Mouse (Mus musculus) midbrain, embryonic 14.5 days (tissue): ENCODE measurements around the gene P2rx5. TPM values are rescaled to one million over a fixed set of nuclear protein-coding genes. Genes with fewer than 3 reads are reported as not detected.

Source experiments
- ATAC-seq: fragments of 200-750 bp; cut with Nextera tagmentation; 2 replicates; pipeline ENCODE4 v1.8.0; 2017; ENCODE audit warnings: moderate number of reproducible peaks, moderate library complexity; ENCODE audit not compliant: low FRiP score, low TSS enrichment
- DNase-seq: peaks from one replicate; pipeline ENCODE4 v3.0.0-alpha.2; 2015
- H3K27ac ChIP-seq: fragments of 300-500 bp; sonication (generic); replicated peaks from 2 replicates; pipeline ENCODE4 v1.5.1; 2014; ENCODE audit warnings: mild to moderate bottlenecking, low read depth, low read length, moderate library complexity
- H3K27me3 ChIP-seq: fragments of 300-500 bp; sonication (generic); 2 replicates; pipeline ENCODE4 v1.6.1; 2014; ENCODE audit warnings: low read length, control low read depth, mixed read lengths; ENCODE audit not compliant: control insufficient read depth, insufficient read depth
- H3K36me3 ChIP-seq: fragments of 300-500 bp; sonication (generic); 2 replicates; pipeline ENCODE4 v1.6.1; 2014; ENCODE audit warnings: low read length, control low read depth; ENCODE audit not compliant: control insufficient read depth, insufficient read depth
- H3K4me1 ChIP-seq: fragments of 300-500 bp; sonication (generic); 2 replicates; pipeline ENCODE4 v1.6.1; 2014; ENCODE audit warnings: mild to moderate bottlenecking, antibody characterized with exemption, low read length, control low read depth; ENCODE audit not compliant: control insufficient read depth, insufficient read depth
- H3K4me2 ChIP-seq: fragments of 300-500 bp; sonication (generic); 2 replicates; pipeline ENCODE4 v1.6.1; 2014; ENCODE audit warnings: mild to moderate bottlenecking, low read length, moderate library complexity
- H3K4me3 ChIP-seq: fragments of 300-500 bp; sonication (generic); replicated peaks from 2 replicates; pipeline ENCODE4 v1.5.1; 2014; ENCODE audit warnings: low read depth, low read length
- H3K9ac ChIP-seq: fragments of 300-500 bp; sonication (generic); replicated peaks from 2 replicates; pipeline ENCODE4 v1.6.1; 2014; ENCODE audit warnings: mild to moderate bottlenecking, low read length, moderate library complexity
- H3K9me3 ChIP-seq: fragments of 300-500 bp; sonication (generic); 2 replicates; pipeline ENCODE4 v1.6.1; 2016; ENCODE audit warnings: low read length, control low read depth, mixed read lengths; ENCODE audit not compliant: control insufficient read depth
- WGBS: fragments of 180-500 bp; shearing (Covaris S2); extraction: QIAGEN DNeasy Blood & Tissue Kit; methylation state at CpG from one replicate; pipeline ENCODE4 v1.1.7; 2014; 5-methylcytosine and 5-hydroxymethylcytosine counted together
- polyA plus RNA-seq: library from polyadenylated mRNA; unstranded; fragments of >200 nt; fragmentation: Nextera tagmentation; extraction: Ambion mirVana; gene quantifications from 2 replicates; pipeline ENCODE4 v1.2.1, GENCODE M21; 2014

Gene P2rx5
- 0.12 TPM in 1 of 2 replicates, not detected in the other for polyA plus RNA-seq

GRCm38 (mm10) chr11:73159957-73160810 lies at the start of gene P2rx5:
P2rx5 (plus strand) TSS chr11:73160421.
- ATAC-seq (peak; percentile 40), DNase-seq (peak; percentile 63)

GRCm38 (mm10) chr11:73111414-73111813 lies 48.8 kb upstream of the P2rx5 start:
- H3K27me3 ChIP-seq, result no peaks in the 10 kb centered on the region
- no peaks in the 10 kb centered on the region for H3K4me1 ChIP-seq
- WGBS, result 71% methylated on average over 6 of the region's 6 CpGs
- no peak overlapping the region for H3K27ac ChIP-seq
- H3K4me3 ChIP-seq, result no peak overlapping the region
- H3K9me3 ChIP-seq, result no peaks in the 10 kb centered on the region
- H3K36me3 ChIP-seq, result no peaks in the 10 kb centered on the region
- H3K4me2 ChIP-seq, result no peak overlapping the region
- no peak for ATAC-seq
- no peak overlapping the region for H3K9ac ChIP-seq
- DNase-seq, result no peak

More at GRCm38 (mm10) chr11:73159957-73160810, at the start of gene P2rx5:
- Histone ChIP-seq H3K9ac (peak within 1 kb of the TSS; percentile 43; the same call in 1 of the 2 replicates), H3K9me3 (no peaks in the 10 kb centered on the region), H3K27ac (no peak within 1 kb of the TSS; the same call in 1 of the 2 replicates), H3K4me3 (peak within 1 kb of the TSS; percentile 38), H3K4me2 (peak within 1 kb of the TSS; percentile 68), H3K4me1 (no peaks in the 10 kb centered on the region; the same call in 1 of the 2 replicates), H3K27me3 (peaks cover 19% of the 10 kb centered on the region), H3K36me3 (no peaks in the 10 kb centered on the region)
- WGBS, result 3% methylated on average over 49 of the region's 49 CpGs

GRCm38 (mm10) chr11:73126495-73126894 lies 33.7 kb upstream of the P2rx5 start:
- H3K4me3 ChIP-seq, result no peak overlapping the region
- H3K4me1 ChIP-seq, result no peaks in the 10 kb centered on the region
- no peak overlapping the region for H3K27ac ChIP-seq
- WGBS, result 88% methylated on average over 6 of the region's 6 CpGs
- H3K27me3 ChIP-seq, result no peaks in the 10 kb centered on the region
- no peaks in the 10 kb centered on the region for H3K9me3 ChIP-seq
- H3K36me3 ChIP-seq, result no peaks in the 10 kb centered on the region
- ATAC-seq (no peak), DNase-seq (no peak)
- no peak overlapping the region for H3K9ac ChIP-seq
- no peak overlapping the region for H3K4me2 ChIP-seq

GRCm38 (mm10) chr11:73131020-73131419 lies 29.2 kb upstream of the P2rx5 start:
- H3K9ac ChIP-seq, result no peak overlapping the region
- no peak for DNase-seq

GRCm38 (mm10) chr11:73132999-73133398 lies 27.2 kb upstream of the P2rx5 start:
- H3K36me3 ChIP-seq, result no peaks in the 10 kb centered on the region
- no peaks in the 10 kb centered on the region for H3K27me3 ChIP-seq
- DNase-seq (no peak), ATAC-seq (no peak)
- no peaks in the 10 kb centered on the region for H3K9me3 ChIP-seq
- no peak overlapping the region for H3K9ac ChIP-seq
- peaks cover 4% of the 10 kb centered on the region; the same call in 1 of the 2 replicates for H3K4me1 ChIP-seq
- no peak overlapping the region for H3K27ac ChIP-seq
- H3K4me2 ChIP-seq, result no peak overlapping the region
- H3K4me3 ChIP-seq, result no peak overlapping the region
- 99% methylated on average over 6 of the region's 6 CpGs for WGBS

More at GRCm38 (mm10) chr11:73131020-73131419, 29.2 kb upstream of the P2rx5 start:
- Histone ChIP-seq H3K4me3 (no peak overlapping the region), H3K4me2 (no peak overlapping the region), H3K27ac (no peak overlapping the region), H3K4me1 (no peaks in the 10 kb centered on the region), H3K36me3 (no peaks in the 10 kb centered on the region), H3K27me3 (no peaks in the 10 kb centered on the region), H3K9me3 (no peaks in the 10 kb centered on the region)
- 88% methylated on average over 7 of the region's 7 CpGs for WGBS
- no peak for ATAC-seq

GRCm38 (mm10) chr11:73134222-73134621 lies 26.0 kb upstream of the P2rx5 start:
- Histone ChIP-seq H3K4me1 (peaks cover 4% of the 10 kb centered on the region; the same call in 1 of the 2 replicates), H3K36me3 (no peaks in the 10 kb centered on the region), H3K9me3 (no peaks in the 10 kb centered on the region), H3K27me3 (no peaks in the 10 kb centered on the region), H3K4me3 (no peak overlapping the region), H3K4me2 (no peak overlapping the region), H3K27ac (no peak overlapping the region), H3K9ac (no peak overlapping the region)
- DNase-seq (no peak), ATAC-seq (no peak)
- 93% methylated on average over 5 of the region's 5 CpGs for WGBS

- DNase-seq (no peak), ATAC-seq (no peak)
- WGBS, result 92% methylated on average over 6 of the region's 6 CpGs
- H3K27ac ChIP-seq, result no peak overlapping the region
- peaks cover 4% of the 10 kb centered on the region; the same call in 1 of the 2 replicates for H3K4me1 ChIP-seq
- H3K27me3 ChIP-seq, result no peaks in the 10 kb centered on the region
- H3K4me2 ChIP-seq, result peak overlapping the region; percentile 80
- no peak overlapping the region for H3K9ac ChIP-seq
- no peaks in the 10 kb centered on the region for H3K9me3 ChIP-seq
- no peaks in the 10 kb centered on the region for H3K36me3 ChIP-seq
- no peak overlapping the region for H3K4me3 ChIP-seq
Measured at GRCm38 (mm10) chr11:73136587-73136986, 23.6 kb upstream of the P2rx5 start.

GRCm38 (mm10) chr11:73137116-73137515 lies 23.1 kb upstream of the P2rx5 start:
- H3K27me3 ChIP-seq, result no peaks in the 10 kb centered on the region
- peak overlapping the region; percentile 66; the same call in 1 of the 2 replicates for H3K9ac ChIP-seq
- peaks cover 4% of the 10 kb centered on the region; the same call in 1 of the 2 replicates for H3K4me1 ChIP-seq
- DNase-seq (no peak), ATAC-seq (no peak)
- peak overlapping the region; percentile 76 for H3K4me3 ChIP-seq
- H3K27ac ChIP-seq, result no peak overlapping the region
- WGBS, result 47% methylated on average over 11 of the region's 11 CpGs
- H3K4me2 ChIP-seq, result peak overlapping the region; percentile 80
- H3K9me3 ChIP-seq, result no peaks in the 10 kb centered on the region
- H3K36me3 ChIP-seq, result no peaks in the 10 kb centered on the region
